Mouse (Mus musculus) liver, embryonic 14.5 days (tissue): ENCODE data around the gene BC005537.
"Not testable (repeated sequence)": the region's sequence is repeated elsewhere in the genome, so short reads cannot be mapped to it uniquely, and the experiment has no call there.

Source experiments
- CTCF ChIP-seq: IDR thresholded peaks from 2 replicates; pipeline ENCODE4 v1.5.1; 2016; ENCODE audit warnings: antibody characterized with exemption, low read depth, control low read depth
- EP300 ChIP-seq: IDR thresholded peaks from 2 replicates; pipeline ENCODE4 v1.6.1; 2016; ENCODE audit warnings: antibody characterized with exemption, low read depth

- not testable (repeated sequence) for TF ChIP-seq CTCF, EP300
Observed at GRCm38 (mm10) chr13:24837765-24838164, 36.3 kb downstream of the BC005537 start.
